Mouse (Mus musculus) common myeloid progenitor, adult 5-6 weeks (primary cell): ENCODE measurements around the gene 4930453N24Rik. TPM values are rescaled to one million over a fixed set of nuclear protein-coding genes. Genes with fewer than 3 reads are reported as not detected.
A peak's percentile ranks its signal among the peaks of the same experiment; 100 is the strongest.

ENCODE experiments used
- ATAC-seq: replicated peaks from 2 replicates; pipeline ENCODE4 v1.8.0; 2016; ENCODE audit warnings: low read depth, mild to moderate bottlenecking, moderate TSS enrichment, inconsistent platforms; ENCODE audit not compliant: poor library complexity, severe bottlenecking
- total RNA-seq: library from RNA; stranded (forward); fragments of 200-1000, 187-1606 nt; gene quantifications from 2 replicates; pipeline ENCODE4 v1.2.3, GENCODE M21; 2017

Gene 4930453N24Rik
- 31.0 and 33.3 TPM in 2 replicates for total RNA-seq

- peak; percentile 89 for ATAC-seq
Observed at GRCm38 (mm10) chr16:64770521-64771430, at the start of gene 4930453N24Rik. Gene 4930453N24Rik, minus strand, starts transcription at chr16:64771161.

- ATAC-seq = peak; percentile 42; the same call in 1 of the 2 replicates
Observed at GRCm38 (mm10) chr16:64817094-64817765, 46.3 kb upstream of the 4930453N24Rik start.

GRCm38 (mm10) chr16:64803041-64803440, 32.1 kb upstream of the 4930453N24Rik start:
- no peak for ATAC-seq

GRCm38 (mm10) chr16:64801638-64802037, 30.7 kb upstream of the 4930453N24Rik start:
- ATAC-seq = peak; percentile 96

DNA sequence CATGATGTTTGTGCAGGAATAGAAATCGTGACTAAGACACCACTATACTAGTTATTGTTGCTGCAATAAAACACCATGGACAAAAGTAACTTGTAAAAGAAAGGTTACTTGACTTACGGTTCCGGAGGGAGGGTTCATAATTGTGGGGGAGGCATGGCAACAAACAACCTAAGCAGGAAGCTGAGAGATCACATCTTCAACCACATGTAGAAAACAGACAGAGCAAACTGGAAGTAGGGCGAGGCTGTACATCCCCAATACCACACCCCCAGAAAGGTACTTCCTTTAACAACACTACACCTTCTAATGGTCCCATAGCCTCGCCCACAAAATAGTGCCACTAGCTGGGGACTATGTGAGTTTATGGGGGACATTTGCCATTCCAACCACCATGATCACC, 29.4 kb upstream of the 4930453N24Rik start:
- 0 out of 2 replicates have a peak, but pooled peaks have one; percentile 39 for ATAC-seq

GRCm38 (mm10) chr16:64794802-64795201, 23.8 kb upstream of the 4930453N24Rik start:
- ATAC-seq = 0 out of 2 replicates have a peak, but pooled peaks have one; percentile 45

DNA sequence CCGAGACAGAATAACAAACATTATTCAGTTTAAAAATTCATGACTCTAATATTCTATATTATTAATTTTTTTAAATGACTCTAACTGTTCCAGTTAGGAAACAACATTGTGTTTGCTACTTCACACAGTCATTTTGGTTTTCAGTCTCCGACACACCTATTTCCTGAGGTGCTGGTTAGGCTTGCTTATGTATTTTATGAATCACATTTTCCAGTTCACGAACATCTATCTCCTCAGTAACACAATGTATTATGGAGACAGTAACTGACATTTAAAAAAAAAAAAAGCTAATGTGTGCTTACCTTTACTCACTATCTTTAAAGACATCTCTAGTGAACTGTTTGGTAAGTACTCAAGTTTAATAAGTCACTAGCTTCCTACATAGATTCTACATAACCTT, 18.7 kb upstream of the 4930453N24Rik start:
- ATAC-seq = no peak

GRCm38 (mm10) chr16:64775516-64775915, 4.6 kb upstream of the 4930453N24Rik start:
- no peak for ATAC-seq

DNA sequence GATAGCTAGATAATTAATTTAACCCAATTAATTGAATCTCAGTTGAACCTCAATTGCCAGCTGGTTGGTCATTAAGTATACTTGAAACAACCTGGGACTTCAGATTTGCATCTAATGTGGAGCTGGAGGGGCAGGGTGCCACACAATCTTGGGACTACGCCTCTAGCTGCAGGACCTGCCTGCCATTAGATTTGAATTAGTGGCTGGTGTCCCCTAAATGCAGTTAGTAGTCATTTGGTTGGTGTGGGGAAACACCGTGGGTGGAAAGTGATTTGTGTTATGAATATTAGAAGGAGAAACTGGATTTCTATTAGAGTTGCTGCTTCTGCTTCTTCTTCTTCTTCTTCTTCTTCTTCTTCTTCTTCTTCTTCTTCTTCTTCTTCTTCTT, 464 bp upstream of the 4930453N24Rik start:
- ATAC-seq = no peak

DNA sequence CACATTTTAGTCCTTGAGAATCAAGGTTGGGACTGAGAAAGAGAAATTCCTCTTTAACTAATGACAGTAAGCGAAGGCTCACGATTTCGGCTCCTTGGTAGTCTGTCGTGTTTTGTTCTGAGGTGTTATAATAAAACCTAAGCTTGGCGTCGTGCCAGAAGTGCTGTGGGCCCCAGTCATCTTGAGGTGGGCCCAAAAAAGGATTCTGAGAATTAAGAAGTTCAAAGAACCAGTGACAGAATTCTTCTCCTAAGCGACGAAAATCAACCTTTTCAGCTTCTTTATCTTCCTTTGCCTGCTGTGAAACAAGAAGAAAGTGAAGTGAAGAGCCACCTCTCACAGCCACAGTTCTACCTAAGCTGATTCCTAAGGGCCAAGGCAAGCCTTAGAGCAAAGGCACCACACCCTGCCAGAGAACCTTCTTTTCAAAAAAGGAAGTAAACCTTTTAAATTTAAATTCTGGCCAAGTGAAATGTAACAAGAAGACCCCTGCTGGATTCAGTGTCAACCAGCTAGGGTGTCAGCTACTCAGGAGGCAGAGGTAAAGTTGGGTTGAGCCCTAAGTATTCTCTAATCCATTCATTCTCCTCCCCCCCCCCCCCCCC, 4.2 kb downstream of the 4930453N24Rik start:
- no peak for ATAC-seq

GRCm38 (mm10) chr16:64759245-64759626, 11.7 kb downstream of the 4930453N24Rik start:
- ATAC-seq = no peak

- ATAC-seq = peak; percentile 82
Observed at GRCm38 (mm10) chr16:64758561-64759244, 12.3 kb downstream of the 4930453N24Rik start.

- ATAC-seq = 0 out of 2 replicates have a peak, but pooled peaks have one; percentile 6
Observed at GRCm38 (mm10) chr16:64757666-64758400, 13.1 kb downstream of the 4930453N24Rik start.

GRCm38 (mm10) chr16:64756321-64756720, 14.6 kb downstream of the 4930453N24Rik start:
- ATAC-seq = peak; percentile 53

DNA sequence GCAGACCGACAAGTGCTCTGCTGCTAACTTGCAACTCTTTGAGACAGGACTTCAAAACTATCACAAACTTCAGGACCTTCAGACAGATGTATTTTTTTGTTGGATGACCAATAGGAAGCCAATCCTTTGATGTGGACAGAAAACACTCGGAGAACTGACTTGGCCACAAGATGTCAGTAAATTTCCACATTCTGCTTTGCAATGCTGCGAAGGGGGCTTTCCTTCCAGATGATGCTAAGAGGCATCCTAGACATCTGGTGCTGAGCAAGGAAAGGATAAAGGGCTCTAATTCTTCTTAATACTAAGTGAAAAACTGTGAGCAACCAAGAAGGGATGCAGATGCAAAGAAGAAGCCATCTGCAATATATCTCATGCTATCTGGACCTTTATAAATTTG, 16.2 kb downstream of the 4930453N24Rik start:
- peak; percentile 26; the same call in 1 of the 2 replicates for ATAC-seq

GRCm38 (mm10) chr16:64753990-64754742, 16.8 kb downstream of the 4930453N24Rik start:
- no peak for ATAC-seq

- ATAC-seq = peak; percentile 91
Observed at GRCm38 (mm10) chr16:64748237-64748636, 22.7 kb downstream of the 4930453N24Rik start.

DNA sequence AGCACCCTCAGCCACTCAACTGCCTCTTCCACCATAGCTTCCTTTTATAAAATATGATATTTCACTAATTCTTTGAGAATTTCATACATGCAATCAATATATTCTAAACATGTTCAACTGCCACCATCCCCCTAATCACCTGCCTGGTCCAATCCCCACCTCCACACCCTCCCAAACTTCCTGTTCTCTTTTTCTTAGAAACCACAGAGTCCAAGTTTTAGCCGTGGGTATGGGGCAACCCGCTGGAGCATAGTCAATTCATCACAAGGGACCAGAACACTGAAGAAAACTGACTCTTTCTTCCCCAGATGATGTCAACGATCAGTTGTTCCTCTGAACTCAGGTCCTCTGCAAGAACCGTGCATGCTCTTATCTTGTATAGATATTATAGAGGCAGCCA, 25.9 kb downstream of the 4930453N24Rik start:
- ATAC-seq = peak; percentile 50

GRCm38 (mm10) chr16:64737289-64737688, 33.7 kb downstream of the 4930453N24Rik start:
- ATAC-seq = no peak
